Mouse (Mus musculus): ENCODE results near the gene Camk2b. TPM values are rescaled to one million over a fixed set of nuclear protein-coding genes. Genes with fewer than 3 reads are reported as not detected.

Gene Camk2b
- polyA plus RNA-seq, 1 experiment from 2014 or later, result 1.1 TPM

- WGBS, result 83% methylated on average over 11 of the region's 11 CpGs
- Histone ChIP-seq H3K9me3 (ENCODE audit: control insufficient read depth, low read length) (no peaks in the 10 kb centered on the region), H3K4me1 (replicated peaks; ENCODE audit: control insufficient read depth, insufficient read depth, low read length) (no peaks in the 10 kb centered on the region), H3K27ac (ENCODE audit: low read length) (no peak overlapping the region), H3K9ac (ENCODE audit: low read length) (no peak overlapping the region), H3K4me2 (ENCODE audit: low read depth, low read length) (no peak overlapping the region), H3K27me3 (ENCODE audit: control insufficient read depth, insufficient read depth, low read depth, low read length) (peaks cover 48% of the 10 kb centered on the region), H3K36me3 (ENCODE audit: control insufficient read depth, insufficient read depth, low read length) (no peaks in the 10 kb centered on the region), H3K4me3 (ENCODE audit: low read length) (no peak overlapping the region)
- ATAC-seq (ENCODE audit: low read depth), result no peak
Observed at GRCm38 (mm10) chr11:6062329-6062728, 3.8 kb downstream of the Camk2b start.

DNA sequence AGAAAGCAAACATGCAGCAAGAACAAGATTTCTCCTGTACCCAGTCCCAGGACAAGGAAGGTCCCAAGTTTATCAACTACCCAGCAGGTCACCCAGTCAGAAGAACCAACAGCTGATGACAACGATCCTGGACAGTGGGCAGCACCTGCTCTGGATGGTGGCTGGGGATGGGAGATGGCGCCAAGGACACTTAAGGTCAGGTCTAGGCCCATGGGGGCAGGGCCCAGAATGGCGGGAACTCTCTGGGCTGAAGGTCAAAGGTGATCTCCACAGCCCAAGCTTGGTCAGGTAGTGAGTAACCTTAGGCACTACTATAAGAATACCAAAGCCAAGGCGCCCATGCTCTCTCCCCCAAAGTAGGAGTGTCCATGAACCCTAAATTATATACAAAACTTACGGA, 4.3 kb downstream of the Camk2b start:
- no peaks in the 10 kb centered on the region for H3K4me1 ChIP-seq (replicated peaks; ENCODE audit: control insufficient read depth, insufficient read depth, low read length)
- 76% methylated on average over 5 of the region's 5 CpGs for WGBS
- H3K4me3 ChIP-seq (ENCODE audit: low read length), result no peak overlapping the region
- H3K9me3 ChIP-seq (ENCODE audit: control insufficient read depth, low read length), result no peaks in the 10 kb centered on the region
- no peak overlapping the region for H3K27ac ChIP-seq (ENCODE audit: low read length)
- H3K9ac ChIP-seq (ENCODE audit: low read length), result no peak overlapping the region
- no peak overlapping the region for H3K4me2 ChIP-seq (ENCODE audit: low read depth, low read length)
- no peaks in the 10 kb centered on the region for H3K36me3 ChIP-seq (ENCODE audit: control insufficient read depth, insufficient read depth, low read length)
- no peak for ATAC-seq (ENCODE audit: low read depth)
- H3K27me3 ChIP-seq (ENCODE audit: control insufficient read depth, insufficient read depth, low read depth, low read length), result peaks cover 43% of the 10 kb centered on the region

DNA sequence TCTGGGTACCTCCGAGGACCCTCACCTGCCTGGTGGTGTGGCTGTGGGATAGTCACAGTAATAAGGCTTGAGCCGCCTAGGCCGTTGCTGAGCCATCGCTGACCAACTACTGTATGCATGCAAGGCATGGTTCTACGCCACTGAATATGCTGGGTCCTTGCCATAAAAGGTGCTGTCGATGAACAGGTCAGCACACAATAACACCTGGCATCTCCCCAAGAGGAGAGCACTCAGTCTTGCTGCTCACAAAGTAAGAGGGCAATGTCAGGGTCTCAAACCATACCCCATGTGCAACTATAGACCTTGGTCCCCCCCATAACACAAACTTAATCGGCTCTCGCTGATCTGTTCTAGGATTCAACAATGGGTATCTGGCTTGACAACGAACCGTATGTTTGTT, 7.0 kb downstream of the Camk2b start:
- 92% methylated on average over 10 of the region's 10 CpGs for WGBS
- H3K9me3 ChIP-seq (ENCODE audit: control insufficient read depth, low read length), result no peaks in the 10 kb centered on the region
- no peaks in the 10 kb centered on the region for H3K4me1 ChIP-seq (replicated peaks; ENCODE audit: control insufficient read depth, insufficient read depth, low read length)
- peaks cover 16% of the 10 kb centered on the region for H3K27me3 ChIP-seq (ENCODE audit: control insufficient read depth, insufficient read depth, low read depth, low read length)
- H3K4me3 ChIP-seq (ENCODE audit: low read length), result no peak overlapping the region
- H3K4me2 ChIP-seq (ENCODE audit: low read depth, low read length), result no peak overlapping the region
- H3K27ac ChIP-seq (ENCODE audit: low read length), result no peak overlapping the region
- H3K9ac ChIP-seq (ENCODE audit: low read length), result no peak overlapping the region
- ATAC-seq (ENCODE audit: low read depth), result no peak
- no peaks in the 10 kb centered on the region for H3K36me3 ChIP-seq (ENCODE audit: control insufficient read depth, insufficient read depth, low read length)

- no peak for ATAC-seq (ENCODE audit: low read depth)
- Histone ChIP-seq H3K4me1 (replicated peaks; ENCODE audit: control insufficient read depth, insufficient read depth, low read length) (no peaks in the 10 kb centered on the region), H3K27ac (ENCODE audit: low read length) (no peak overlapping the region), H3K36me3 (ENCODE audit: control insufficient read depth, insufficient read depth, low read length) (no peaks in the 10 kb centered on the region), H3K4me3 (ENCODE audit: low read length) (no peak overlapping the region), H3K27me3 (ENCODE audit: control insufficient read depth, insufficient read depth, low read depth, low read length) (no peaks in the 10 kb centered on the region), H3K4me2 (ENCODE audit: low read depth, low read length) (no peak overlapping the region), H3K9me3 (ENCODE audit: control insufficient read depth, low read length) (no peaks in the 10 kb centered on the region), H3K9ac (ENCODE audit: low read length) (no peak overlapping the region)
- WGBS, result 74% methylated on average over 8 of the region's 8 CpGs
Observed at GRCm38 (mm10) chr11:6053386-6053785, 12.8 kb downstream of the Camk2b start.

DNA sequence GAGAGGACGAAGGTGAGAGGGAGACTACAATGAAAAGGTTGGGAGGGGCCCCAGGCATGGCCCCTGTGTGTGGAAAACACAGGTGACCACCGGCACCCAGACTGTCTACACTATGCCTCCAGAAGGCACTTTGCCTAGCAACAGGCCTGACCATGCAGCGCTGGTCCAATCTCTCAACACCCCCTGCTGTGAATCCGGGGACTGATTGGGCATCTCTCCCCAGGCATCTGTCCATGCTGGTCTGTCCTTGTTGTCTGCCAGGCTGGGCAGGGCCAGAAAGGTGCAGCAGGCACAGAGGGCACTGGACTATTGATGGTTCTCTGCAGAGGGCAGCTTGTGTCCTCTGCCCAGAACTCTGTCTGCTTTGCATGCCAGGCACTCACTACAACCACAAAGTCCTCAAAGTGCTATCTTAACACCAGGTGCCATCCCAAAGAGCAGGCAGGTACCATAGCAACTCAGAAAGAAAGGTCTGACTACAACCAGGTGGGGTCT, 16.0 kb downstream of the Camk2b start:
- Histone ChIP-seq H3K4me3 (ENCODE audit: low read length) (no peak overlapping the region), H3K36me3 (ENCODE audit: control insufficient read depth, insufficient read depth, low read length) (no peaks in the 10 kb centered on the region), H3K27me3 (ENCODE audit: control insufficient read depth, insufficient read depth, low read depth, low read length) (no peaks in the 10 kb centered on the region), H3K4me2 (ENCODE audit: low read depth, low read length) (no peak overlapping the region), H3K9ac (ENCODE audit: low read length) (no peak overlapping the region), H3K27ac (ENCODE audit: low read length) (no peak overlapping the region), H3K4me1 (replicated peaks; ENCODE audit: control insufficient read depth, insufficient read depth, low read length) (no peaks in the 10 kb centered on the region), H3K9me3 (ENCODE audit: control insufficient read depth, low read length) (no peaks in the 10 kb centered on the region)
- 88% methylated on average over 4 of the region's 4 CpGs for WGBS
- ATAC-seq (ENCODE audit: low read depth), result no peak

DNA sequence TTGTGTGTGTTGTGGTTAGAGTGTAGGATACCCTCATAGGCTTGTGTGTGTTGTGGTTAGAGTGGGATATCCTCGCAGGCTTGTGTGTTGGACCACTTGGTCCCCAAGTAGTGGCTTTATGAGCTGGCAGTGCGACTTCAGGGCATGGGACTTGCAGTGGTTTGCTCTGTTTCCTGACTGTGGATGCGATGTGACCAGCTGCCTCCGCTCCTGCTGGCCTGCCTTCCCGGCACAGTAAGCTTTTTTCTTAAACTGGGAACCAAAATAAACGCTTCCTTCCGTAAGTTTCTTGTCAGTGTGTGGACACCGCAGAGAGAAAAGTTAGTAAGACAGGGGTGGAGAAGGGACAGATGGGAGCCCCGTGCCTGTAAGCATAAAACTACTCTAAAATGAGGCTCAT, 18.0 kb downstream of the Camk2b start:
- Histone ChIP-seq H3K4me3 (ENCODE audit: low read length) (no peak overlapping the region), H3K27me3 (ENCODE audit: control insufficient read depth, insufficient read depth, low read depth, low read length) (no peaks in the 10 kb centered on the region), H3K4me1 (replicated peaks; ENCODE audit: control insufficient read depth, insufficient read depth, low read length) (no peaks in the 10 kb centered on the region), H3K36me3 (ENCODE audit: control insufficient read depth, insufficient read depth, low read length) (no peaks in the 10 kb centered on the region), H3K4me2 (ENCODE audit: low read depth, low read length) (no peak overlapping the region), H3K9ac (ENCODE audit: low read length) (no peak overlapping the region), H3K9me3 (ENCODE audit: control insufficient read depth, low read length) (no peaks in the 10 kb centered on the region), H3K27ac (ENCODE audit: low read length) (no peak overlapping the region)
- WGBS, result 60% methylated on average over 9 of the region's 9 CpGs
- no peak for ATAC-seq (ENCODE audit: low read depth)

GRCm38 (mm10) chr11:6038929-6039328, 27.2 kb downstream of the Camk2b start:
- Histone ChIP-seq H3K4me1 (replicated peaks; ENCODE audit: control insufficient read depth, insufficient read depth, low read length) (no peaks in the 10 kb centered on the region), H3K4me3 (ENCODE audit: low read length) (no peak overlapping the region), H3K9ac (ENCODE audit: low read length) (no peak overlapping the region), H3K4me2 (ENCODE audit: low read depth, low read length) (no peak overlapping the region), H3K27ac (ENCODE audit: low read length) (no peak overlapping the region), H3K36me3 (ENCODE audit: control insufficient read depth, insufficient read depth, low read length) (no peaks in the 10 kb centered on the region), H3K27me3 (ENCODE audit: control insufficient read depth, insufficient read depth, low read depth, low read length) (no peaks in the 10 kb centered on the region), H3K9me3 (ENCODE audit: control insufficient read depth, low read length) (no peaks in the 10 kb centered on the region)
- ATAC-seq (ENCODE audit: low read depth), result no peak
- WGBS, result 70% methylated on average over 7 of the region's 7 CpGs

- Histone ChIP-seq H3K4me2 (ENCODE audit: low read depth, low read length) (no peak overlapping the region), H3K27ac (ENCODE audit: low read length) (no peak overlapping the region), H3K4me3 (ENCODE audit: low read length) (no peak overlapping the region), H3K9ac (ENCODE audit: low read length) (no peak overlapping the region), H3K9me3 (ENCODE audit: control insufficient read depth, low read length) (no peaks in the 10 kb centered on the region), H3K4me1 (replicated peaks; ENCODE audit: control insufficient read depth, insufficient read depth, low read length) (no peaks in the 10 kb centered on the region), H3K36me3 (ENCODE audit: control insufficient read depth, insufficient read depth, low read length) (no peaks in the 10 kb centered on the region), H3K27me3 (ENCODE audit: control insufficient read depth, insufficient read depth, low read depth, low read length) (no peaks in the 10 kb centered on the region)
- WGBS, result 88% methylated on average over 7 of the region's 7 CpGs
- no peak for ATAC-seq (ENCODE audit: low read depth)
Observed at GRCm38 (mm10) chr11:6037686-6038085, 28.5 kb downstream of the Camk2b start.

- no peak for ATAC-seq (ENCODE audit: low read depth)
- H3K4me1 ChIP-seq (replicated peaks; ENCODE audit: control insufficient read depth, insufficient read depth, low read length), result no peaks in the 10 kb centered on the region
- no peak overlapping the region for H3K9ac ChIP-seq (ENCODE audit: low read length)
- no peak overlapping the region for H3K27ac ChIP-seq (ENCODE audit: low read length)
- H3K27me3 ChIP-seq (ENCODE audit: control insufficient read depth, insufficient read depth, low read depth, low read length), result no peaks in the 10 kb centered on the region
- no peak overlapping the region for H3K4me2 ChIP-seq (ENCODE audit: low read depth, low read length)
- no peak overlapping the region for H3K4me3 ChIP-seq (ENCODE audit: low read length)
- H3K36me3 ChIP-seq (ENCODE audit: control insufficient read depth, insufficient read depth, low read length), result no peaks in the 10 kb centered on the region
- H3K9me3 ChIP-seq (ENCODE audit: control insufficient read depth, low read length), result no peaks in the 10 kb centered on the region
- 64% methylated on average over 7 of the region's 7 CpGs for WGBS
Observed at GRCm38 (mm10) chr11:6037198-6037597, 29.0 kb downstream of the Camk2b start.

DNA sequence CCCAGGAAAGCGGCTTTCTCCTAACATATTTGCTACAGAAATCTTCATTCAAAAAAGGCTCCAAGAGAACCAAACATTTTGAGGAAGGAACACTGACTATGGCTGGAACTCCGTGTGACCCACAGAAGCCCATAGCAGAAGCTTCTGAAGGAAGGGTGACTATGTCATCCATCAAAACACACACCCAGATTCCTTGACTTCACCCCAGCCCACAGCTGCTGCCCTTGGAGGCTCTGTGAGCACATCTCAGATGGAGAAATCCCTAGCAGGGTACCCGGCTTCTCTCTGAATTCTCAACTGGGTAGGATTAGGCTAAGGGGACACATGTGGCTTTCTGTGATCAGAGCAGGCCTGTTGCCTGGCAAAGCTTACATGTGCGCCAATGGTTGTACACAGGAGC, 29.7 kb downstream of the Camk2b start:
- ATAC-seq (ENCODE audit: low read depth), result no peak
- H3K27me3 ChIP-seq (ENCODE audit: control insufficient read depth, insufficient read depth, low read depth, low read length), result no peaks in the 10 kb centered on the region
- H3K4me2 ChIP-seq (ENCODE audit: low read depth, low read length), result no peak overlapping the region
- no peak overlapping the region for H3K4me3 ChIP-seq (ENCODE audit: low read length)
- no peak overlapping the region for H3K9ac ChIP-seq (ENCODE audit: low read length)
- no peaks in the 10 kb centered on the region for H3K36me3 ChIP-seq (ENCODE audit: control insufficient read depth, insufficient read depth, low read length)
- no peaks in the 10 kb centered on the region for H3K4me1 ChIP-seq (replicated peaks; ENCODE audit: control insufficient read depth, insufficient read depth, low read length)
- H3K9me3 ChIP-seq (ENCODE audit: control insufficient read depth, low read length), result no peaks in the 10 kb centered on the region
- 82% methylated on average over 4 of the region's 4 CpGs for WGBS
- no peak overlapping the region for H3K27ac ChIP-seq (ENCODE audit: low read length)

All from lung, embryonic 16.5 days (tissue).